Mouse (Mus musculus) kidney, embryonic 16.5 days (tissue): ENCODE results near the gene Ran. TPM values are rescaled to one million over a fixed set of nuclear protein-coding genes. Genes with fewer than 3 reads are reported as not detected.

Experiments
- ATAC-seq: fragments of 200-750 bp; cut with Nextera tagmentation; 2 replicates; pipeline ENCODE4 v1.8.0; 2017; ENCODE audit warnings: moderate TSS enrichment; ENCODE audit not compliant: low FRiP score, low TSS enrichment
- H3K27ac ChIP-seq: fragments of 300-500 bp; sonication (generic); 2 replicates; pipeline ENCODE4 v1.5.1; 2014; ENCODE audit warnings: low read length
- H3K27me3 ChIP-seq: fragments of 300-500 bp; sonication (generic); 2 replicates; pipeline ENCODE4 v1.6.1; 2014; ENCODE audit warnings: low read length, control low read depth, mixed read lengths; ENCODE audit not compliant: insufficient read depth
- H3K36me3 ChIP-seq: fragments of 300-500 bp; sonication (generic); 2 replicates; pipeline ENCODE4 v1.6.1; 2014; ENCODE audit warnings: low read length, control low read depth, mixed read lengths; ENCODE audit not compliant: insufficient read depth
- H3K4me1 ChIP-seq: fragments of 300-500 bp; sonication (generic); 2 replicates; pipeline ENCODE4 v1.6.1; 2014; ENCODE audit warnings: low read length, control low read depth, mixed read lengths; ENCODE audit not compliant: insufficient read depth
- H3K4me2 ChIP-seq: fragments of 300-500 bp; sonication (generic); replicated peaks from 2 replicates; pipeline ENCODE4 v1.6.1; 2014; ENCODE audit warnings: low read depth, low read length
- H3K4me3 ChIP-seq: fragments of 300-500 bp; sonication (generic); 2 replicates; pipeline ENCODE4 v1.5.1; 2014; ENCODE audit warnings: mild to moderate bottlenecking, low read length
- H3K9ac ChIP-seq: fragments of 300-500 bp; sonication (generic); replicated peaks from 2 replicates; pipeline ENCODE4 v1.6.1; 2014; ENCODE audit warnings: low read length
- H3K9me3 ChIP-seq: fragments of 300-500 bp; sonication (generic); 2 replicates; pipeline ENCODE4 v1.6.1; 2016; ENCODE audit warnings: low read length, control low read depth
- WGBS: fragments of 180-500 bp; shearing (Covaris S2); extraction: QIAGEN DNeasy Blood & Tissue Kit; methylation state at CpG from one replicate; pipeline ENCODE4 v1.1.7; 2014; 5-methylcytosine and 5-hydroxymethylcytosine counted together
- polyA plus RNA-seq: library from polyadenylated mRNA; unstranded; fragments of >200 nt; fragmentation: Nextera tagmentation; extraction: Ambion mirVana; gene quantifications from 2 replicates; pipeline ENCODE4 v1.2.1, GENCODE M21; 2015

Ran gene
- polyA plus RNA-seq, 1 experiment from 2014 or later = 614 TPM

GRCm38 (mm10) chr5:128987141-128987954, 32.5 kb upstream of the Ran start:
- Histone ChIP-seq H3K9ac (0 out of 2 replicates have a peak overlapping the region, but pooled peaks have one; percentile 17), H3K4me2 (no peak overlapping the region), H3K27me3 (no peaks in the 10 kb centered on the region), H3K4me1 (no peaks in the 10 kb centered on the region), H3K36me3 (peaks cover 40% of the 10 kb centered on the region), H3K4me3 (no peak overlapping the region), H3K27ac (peak overlapping the region; percentile 53), H3K9me3 (no peaks in the 10 kb centered on the region)
- 60% methylated on average over 19 of the region's 19 CpGs for WGBS
- ATAC-seq = peak; percentile 69

GRCm38 (mm10) chr5:129000706-129001468, 19.0 kb upstream of the Ran start:
- Histone ChIP-seq H3K9ac (no peak overlapping the region), H3K4me1 (peaks cover 35% of the 10 kb centered on the region), H3K9me3 (no peaks in the 10 kb centered on the region), H3K27ac (no peak overlapping the region; the same call in 1 of the 2 replicates), H3K27me3 (no peaks in the 10 kb centered on the region), H3K4me3 (no peak overlapping the region), H3K36me3 (peaks cover 21% of the 10 kb centered on the region), H3K4me2 (no peak overlapping the region)
- 60% methylated on average over 8 of the region's 8 CpGs for WGBS
- no peak for ATAC-seq

GRCm38 (mm10) chr5:129002571-129003011, 17.3 kb upstream of the Ran start:
- ATAC-seq = peak; percentile 69
- 40% methylated on average over 14 of the region's 14 CpGs for WGBS
- no peak overlapping the region for H3K4me2 ChIP-seq

GRCm38 (mm10) chr5:129005416-129005815, 14.5 kb upstream of the Ran start:
- H3K4me3 ChIP-seq = no peak overlapping the region
- peak overlapping the region; percentile 51; the same call in 1 of the 2 replicates for H3K27ac ChIP-seq
- ATAC-seq = no peak
- H3K9ac ChIP-seq = no peak overlapping the region
- no peaks in the 10 kb centered on the region for H3K9me3 ChIP-seq
- WGBS = 90% methylated on average over 3 of the region's 3 CpGs
- H3K4me1 ChIP-seq = peaks cover 54% of the 10 kb centered on the region
- H3K27me3 ChIP-seq = no peaks in the 10 kb centered on the region
- H3K36me3 ChIP-seq = peaks cover 8% of the 10 kb centered on the region
- H3K4me2 ChIP-seq = peak overlapping the region; percentile 87

More at GRCm38 (mm10) chr5:129002571-129003011, 17.3 kb upstream of the Ran start:
- Histone ChIP-seq H3K27me3 (no peaks in the 10 kb centered on the region), H3K36me3 (peaks cover 16% of the 10 kb centered on the region), H3K9ac (0 out of 2 replicates have a peak overlapping the region, but pooled peaks have one; percentile 12), H3K4me1 (peaks cover 50% of the 10 kb centered on the region), H3K4me3 (no peak overlapping the region), H3K27ac (peak overlapping the region; percentile 89), H3K9me3 (no peaks in the 10 kb centered on the region)

GRCm38 (mm10) chr5:129006031-129006788, 13.7 kb upstream of the Ran start:
- peak overlapping the region; percentile 70 for H3K4me3 ChIP-seq
- H3K27ac ChIP-seq = peak overlapping the region; percentile 51
- 60% methylated on average over 18 of the region's 18 CpGs for WGBS
- no peaks in the 10 kb centered on the region for H3K27me3 ChIP-seq
- peak overlapping the region; percentile 87 for H3K4me2 ChIP-seq
- H3K36me3 ChIP-seq = peaks cover 8% of the 10 kb centered on the region
- 0 out of 2 replicates have a peak overlapping the region, but pooled peaks have one; percentile 31 for H3K9ac ChIP-seq
- no peak for ATAC-seq
- H3K9me3 ChIP-seq = no peaks in the 10 kb centered on the region
- H3K4me1 ChIP-seq = peaks cover 46% of the 10 kb centered on the region

- peak; percentile 5; the same call in 1 of the 2 replicates for ATAC-seq
Measured at GRCm38 (mm10) chr5:129007105-129007957, 12.5 kb upstream of the Ran start.

GRCm38 (mm10) chr5:129008008-129008407, 11.9 kb upstream of the Ran start:
- Histone ChIP-seq H3K36me3 (peaks cover 8% of the 10 kb centered on the region), H3K9me3 (no peaks in the 10 kb centered on the region), H3K9ac (peak overlapping the region; percentile 78), H3K4me3 (peak overlapping the region; percentile 70), H3K27ac (peak overlapping the region; percentile 11; the same call in 1 of the 2 replicates), H3K4me1 (peaks cover 30% of the 10 kb centered on the region), H3K27me3 (no peaks in the 10 kb centered on the region), H3K4me2 (peak overlapping the region; percentile 87)
- ATAC-seq = peak; percentile 70
- under 1% methylated on average over 16 of the region's 18 CpGs for WGBS

More at GRCm38 (mm10) chr5:129007105-129007957, 12.5 kb upstream of the Ran start:
- WGBS = 53% methylated on average over 14 of the region's 14 CpGs
- H3K9ac ChIP-seq = peak overlapping the region; percentile 78
- no peaks in the 10 kb centered on the region for H3K27me3 ChIP-seq
- peaks cover 8% of the 10 kb centered on the region for H3K36me3 ChIP-seq
- no peaks in the 10 kb centered on the region for H3K9me3 ChIP-seq
- H3K27ac ChIP-seq = peak overlapping the region; percentile 51
- H3K4me2 ChIP-seq = peak overlapping the region; percentile 87
- H3K4me1 ChIP-seq = peaks cover 35% of the 10 kb centered on the region
- peak overlapping the region; percentile 70 for H3K4me3 ChIP-seq

- H3K4me3 ChIP-seq = peak within 1 kb of the TSS; percentile 70
- H3K4me2 ChIP-seq = peak within 1 kb of the TSS; percentile 87
- peak; percentile 90 for ATAC-seq
- WGBS = 0% methylated on average over 38 of the region's 39 CpGs
- H3K4me1 ChIP-seq = peaks cover 30% of the 10 kb centered on the region
- peak within 1 kb of the TSS; percentile 78 for H3K9ac ChIP-seq
- no peaks in the 10 kb centered on the region for H3K9me3 ChIP-seq
- H3K27me3 ChIP-seq = no peaks in the 10 kb centered on the region
- peaks cover 8% of the 10 kb centered on the region for H3K36me3 ChIP-seq
- H3K27ac ChIP-seq = peak within 1 kb of the TSS; percentile 11; the same call in 1 of the 2 replicates
Measured at GRCm38 (mm10) chr5:129008412-129008826, 11.4 kb upstream of the Ran start, which contains the start of gene Stx2. Gene Stx2 (minus strand): TSS chr5:129008574.
